Mouse (Mus musculus) gastrocnemius, postnatal 36 days (tissue): ENCODE data around the gene Ints6l. TPM values are rescaled to one million over a fixed set of nuclear protein-coding genes. Genes with fewer than 3 reads are reported as not detected.
"Not testable (repeated sequence)": the region's sequence is repeated elsewhere in the genome, so short reads cannot be mapped to it uniquely, and the experiment has no call there.

ENCODE experiments used
- DNase-seq, 2 experiments: peaks; one replicate each; pipeline ENCODE4 v3.0.0; 2022
- intact Hi-C: fragments of 180-260 bp; cut with DNase I; formaldehyde crosslinking; loops from one replicate; pipeline ENCODE4 v1.15.1; 2025
- total RNA-seq, 2 experiments: library from RNA; stranded (reverse); gene quantifications; 2 replicates each; pipeline ENCODE4 v1.2.3; 2021

The Ints6l gene
- total RNA-seq, 2 experiments from 2014 or later: 5.0 to 6.1 TPM

DNA sequence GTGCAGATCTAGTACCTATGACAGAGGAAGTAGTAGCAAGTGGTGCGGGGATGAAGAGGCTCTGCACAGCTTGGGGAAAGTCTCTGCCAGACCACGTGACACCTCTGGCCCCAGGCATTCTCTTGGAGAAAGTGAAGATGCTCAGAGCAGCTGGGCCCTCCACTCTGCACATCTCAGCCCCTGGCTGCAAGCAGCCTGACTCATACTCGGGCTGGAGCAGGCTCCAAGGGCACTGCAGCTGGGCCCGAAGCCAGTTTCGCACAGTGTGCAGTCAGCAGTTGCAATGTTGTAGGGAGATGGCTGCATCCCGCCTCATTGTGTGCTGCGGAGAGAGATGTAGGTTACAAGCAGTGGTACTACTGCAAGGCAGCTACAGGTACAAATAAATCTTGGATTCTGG is 42.6 kb downstream of the Ints6l start:
- intact Hi-C loops: no loop called here

GRCm38 (mm10) chrX:56524442-56524841 is 69.8 kb downstream of the Ints6l start, which contains the start of gene Gm10477:
Gene Gm10477, plus strand, starts transcription at chrX:56524742.
- DNase-seq, intact Hi-C loops: not testable (repeated sequence)

More for the DNA sequence above, 42.6 kb downstream of the Ints6l start:
- DNase-seq: peak; percentile 10 to 13

- DNase-seq: peak; percentile 16 to 46
- intact Hi-C loops: no loop called here
These were observed 76.6 kb downstream of the Ints6l start for GRCm38 (mm10) chrX:56531266-56531665.

- intact Hi-C loops: no loop called here
- DNase-seq: no peak
These were observed 82.5 kb downstream of the Ints6l start for GRCm38 (mm10) chrX:56537162-56537561.

DNA sequence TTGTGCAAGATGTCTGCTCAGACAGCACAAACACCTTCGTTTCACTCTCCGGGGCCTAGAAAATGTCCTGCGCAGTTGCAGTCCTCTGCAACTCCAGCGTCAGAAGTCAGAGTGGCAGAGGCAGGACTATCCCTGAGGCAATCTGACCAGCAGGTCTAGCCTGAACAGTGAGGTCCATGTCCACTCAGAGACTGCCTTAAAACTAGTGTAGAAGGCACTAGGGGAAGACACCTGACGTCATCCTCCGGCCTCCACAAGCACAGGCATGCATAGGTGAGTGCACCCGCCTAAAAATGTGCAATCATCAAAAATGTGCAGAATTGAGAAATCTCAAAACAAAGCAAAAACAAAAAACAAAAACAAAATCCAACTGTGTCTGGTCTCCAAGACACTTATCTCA is 94.8 kb downstream of the Ints6l start, which contains the start of gene Gm648:
Gene Gm648, minus strand, starts transcription at position 101 of the 400 bp plus-strand sequence.
- no peak for DNase-seq
- intact Hi-C loops: no loop called here

- intact Hi-C loops: no loop called here
These were observed 98.9 kb downstream of the Ints6l start for GRCm38 (mm10) chrX:56553584-56553983.

More at GRCm38 (mm10) chrX:56553584-56553983, 98.9 kb downstream of the Ints6l start:
- DNase-seq: no peak

Other genes with a start within 250 kb of the Ints6l start
- not detected for gene Gm773, start 242.0 kb upstream of the Ints6l start, total RNA-seq
- 1 to 10 TPM; 2.2 to 2.3 TPM for gene Zfp449, start 108.5 kb upstream of the Ints6l start, total RNA-seq
- not detected for gene Smim10l2a, start 80.3 kb upstream of the Ints6l start, total RNA-seq
- gene Gm2174, start 6.9 kb upstream of the Ints6l start, total RNA-seq: not detected
- not detected for gene Gm10477, start 69.9 kb downstream of the Ints6l start, total RNA-seq
- gene Gm648, start 94.7 kb downstream of the Ints6l start, total RNA-seq: not detected
- gene Mmgt1, start 143.2 kb downstream of the Ints6l start, total RNA-seq: 10 to 100 TPM; 22.9 to 24.5 TPM
- 10 to 100 TPM; 21.2 to 26.6 TPM for gene Slc9a6, start 154.9 kb downstream of the Ints6l start, total RNA-seq